Mouse (Mus musculus) MEL (cell line): ENCODE data around the gene Rnf227. TPM values are rescaled to one million over a fixed set of nuclear protein-coding genes. Genes with fewer than 3 reads are reported as not detected.
A peak's percentile ranks its signal among the peaks of the same experiment; 100 is the strongest.

Source experiments
- DNase-seq: peaks from one replicate; pipeline ENCODE4 v3.0.0; 2011; ENCODE audit warnings: low read depth, low spot score
- H3K27ac ChIP-seq: 2 replicates; pipeline ENCODE4 v1.5.1; 2012; ENCODE audit warnings: low read depth, mild to moderate bottlenecking, control low read depth, low read length, moderate library complexity; ENCODE audit not compliant: control insufficient read depth
- H3K27me3 ChIP-seq, 2 experiments: fragments of 150-350 bp in 1 of 2; sonication (generic) in 1 of 2; 2 replicates each; pipeline ENCODE4 v1.6.1; 2012; ENCODE audit warnings: low read length in 2 of 2, mild to moderate bottlenecking in 2 of 2, improper control_type of control experiment in 1 of 2, moderate library complexity in 1 of 2; ENCODE audit not compliant: insufficient read depth in 2 of 2, control insufficient read depth in 1 of 2
- H3K36me3 ChIP-seq, 2 experiments: 2 replicates each; pipeline ENCODE4 v1.6.1; 2012 to 2014; ENCODE audit warnings: low read length in 2 of 2, improper control_type of control experiment in 1 of 2, inconsistent platforms in 1 of 2, mild to moderate bottlenecking in 1 of 2; ENCODE audit not compliant: insufficient read depth in 2 of 2, control insufficient read depth in 1 of 2
- H3K4me1 ChIP-seq, 2 experiments: fragments of 150-350 bp in 1 of 2; sonication (generic) in 1 of 2; 2 replicates each; pipeline ENCODE4 v1.6.1; 2012; ENCODE audit warnings: low read length in 2 of 2, improper control_type of control experiment in 1 of 2, mild to moderate bottlenecking in 1 of 2; ENCODE audit not compliant: insufficient read depth in 2 of 2, control insufficient read depth in 1 of 2
- H3K4me3 ChIP-seq, 2 experiments: fragments of 150-350 bp in 1 of 2; sonication (generic) in 1 of 2; 2 replicates each; pipeline ENCODE4 v1.5.1; 2012; ENCODE audit warnings: low read depth in 2 of 2, low read length in 2 of 2, mild to moderate bottlenecking in 2 of 2, moderate library complexity in 2 of 2, control low read depth in 1 of 2, improper control_type of control experiment in 1 of 2; ENCODE audit not compliant: control insufficient read depth in 1 of 2, insufficient read depth in 1 of 2
- H3K79me2 ChIP-seq: 2 replicates; pipeline ENCODE4 v1.6.1; 2012; ENCODE audit warnings: mild to moderate bottlenecking, low read length, moderate library complexity; ENCODE audit not compliant: control insufficient read depth, poor library complexity, insufficient read depth
- H3K9ac ChIP-seq: 2 replicates; pipeline ENCODE4 v1.6.1; 2012; ENCODE audit warnings: low read depth, mild to moderate bottlenecking, control low read depth, low read length, moderate library complexity; ENCODE audit not compliant: control insufficient read depth, poor library complexity, severe bottlenecking
- H3K9me3 ChIP-seq: fragments of 150-350 bp; sonication (generic); replicated peaks from 2 replicates; pipeline ENCODE4 v1.6.1; 2012; ENCODE audit warnings: mild to moderate bottlenecking, low read length, improper control_type of control experiment, moderate library complexity; ENCODE audit not compliant: insufficient read depth
- CHD1 ChIP-seq: IDR thresholded peaks from 2 replicates; pipeline ENCODE4 v1.6.1; 2012; ENCODE audit warnings: low read depth, mild to moderate bottlenecking, inconsistent platforms, low read length, improper control_type of control experiment
- CTCF ChIP-seq, 3 experiments: IDR thresholded peaks in 2 of 3; conservative IDR thresholded peaks in 1 of 3; 2 replicates each; pipeline ENCODE4 v1.5.1; 2011 to 2012; ENCODE audit warnings: low read length in 3 of 3, low read depth in 2 of 3, mild to moderate bottlenecking in 2 of 3, improper control_type of control experiment in 1 of 3, inconsistent platforms in 1 of 3, mixed read lengths in 1 of 3, moderate library complexity in 1 of 3; ENCODE audit not compliant: control insufficient read depth in 1 of 3, insufficient read depth in 1 of 3, poor library complexity in 1 of 3, severe bottlenecking in 1 of 3
- ELF1 ChIP-seq: IDR thresholded peaks from 2 replicates; pipeline ENCODE4 v1.6.1; 2014; ENCODE audit warnings: low read depth, mild to moderate bottlenecking, inconsistent platforms, low read length, improper control_type of control experiment, moderate library complexity
- EP300 ChIP-seq, 2 experiments: IDR thresholded peaks; 2 replicates each; pipeline ENCODE4 v1.6.1; 2011; ENCODE audit warnings: improper control_type of control experiment in 2 of 2, low read length in 2 of 2, low read depth in 1 of 2, mild to moderate bottlenecking in 1 of 2
- ETS1 ChIP-seq: IDR thresholded peaks from 2 replicates; pipeline ENCODE4 v1.6.1; 2012; ENCODE audit warnings: low read depth, mild to moderate bottlenecking, inconsistent platforms, low read length, improper control_type of control experiment, moderate library complexity
- GABPA ChIP-seq: IDR thresholded peaks from 2 replicates; pipeline ENCODE4 v1.6.1; 2012; ENCODE audit warnings: low read depth, mild to moderate bottlenecking, inconsistent platforms, low read length, improper control_type of control experiment, moderate library complexity
- HCFC1 ChIP-seq: IDR thresholded peaks from 2 replicates; pipeline ENCODE4 v1.6.1; 2012; ENCODE audit warnings: low read depth, mild to moderate bottlenecking, inconsistent platforms, low read length, improper control_type of control experiment, moderate library complexity
- JUND ChIP-seq: IDR thresholded peaks from 2 replicates; pipeline ENCODE4 v1.6.1; 2011; ENCODE audit warnings: low read depth, mild to moderate bottlenecking, improper control_type of control experiment, low read length
- KAT2A ChIP-seq: conservative IDR thresholded peaks from 2 replicates; pipeline ENCODE4 v1.6.1; 2012; ENCODE audit warnings: low read depth, low read length, improper control_type of control experiment, inconsistent platforms
- MAX ChIP-seq: IDR thresholded peaks from 2 replicates; pipeline ENCODE4 v1.6.1; 2011; ENCODE audit warnings: low read length, improper control_type of control experiment
- MAZ ChIP-seq: IDR thresholded peaks from 2 replicates; pipeline ENCODE4 v1.6.1; 2012; ENCODE audit warnings: low read depth, mild to moderate bottlenecking, inconsistent platforms, low read length, improper control_type of control experiment
- MXI1 ChIP-seq: IDR thresholded peaks from 2 replicates; pipeline ENCODE4 v1.6.1; 2011; ENCODE audit warnings: mild to moderate bottlenecking, low read depth, low read length, improper control_type of control experiment
- NELFE ChIP-seq: IDR thresholded peaks from 2 replicates; pipeline ENCODE4 v1.6.1; 2011; ENCODE audit warnings: low read depth, low read length, improper control_type of control experiment
- POLR2AphosphoS2 ChIP-seq: IDR thresholded peaks from 2 replicates; pipeline ENCODE4 v1.6.1; 2011; ENCODE audit warnings: low read length, improper control_type of control experiment
- POLR2AphosphoS5 ChIP-seq: IDR thresholded peaks from 2 replicates; pipeline ENCODE4 v1.6.1; 2012; ENCODE audit warnings: low read depth, borderline replicate concordance, mild to moderate bottlenecking, inconsistent platforms, low read length, moderate library complexity, mixed read lengths
- RCOR1 ChIP-seq: IDR thresholded peaks from 2 replicates; pipeline ENCODE4 v1.6.1; 2012; ENCODE audit warnings: low read depth, mild to moderate bottlenecking, inconsistent platforms, low read length, improper control_type of control experiment
- SIN3A ChIP-seq: IDR thresholded peaks from 2 replicates; pipeline ENCODE4 v1.6.1; 2012; ENCODE audit warnings: low read length, improper control_type of control experiment, inconsistent platforms
- SMC3 ChIP-seq: IDR thresholded peaks from 2 replicates; pipeline ENCODE4 v1.6.1; 2011; ENCODE audit warnings: low read depth, low read length, improper control_type of control experiment
- TBP ChIP-seq: IDR thresholded peaks from 2 replicates; pipeline ENCODE4 v1.8.0; 2011; ENCODE audit warnings: low read depth, low read length, improper control_type of control experiment
- TCF12 ChIP-seq: IDR thresholded peaks from 2 replicates; pipeline ENCODE4 v1.6.1; 2014; ENCODE audit warnings: low read depth, mild to moderate bottlenecking, inconsistent platforms, low read length, improper control_type of control experiment, moderate library complexity
- USF1 ChIP-seq: IDR thresholded peaks from 2 replicates; pipeline ENCODE4 v1.6.1; 2014; ENCODE audit warnings: low read depth, mild to moderate bottlenecking, inconsistent platforms, low read length, improper control_type of control experiment, moderate library complexity
- USF2 ChIP-seq, 2 experiments: IDR thresholded peaks; 2 replicates each; pipeline ENCODE4 v1.6.1; 2011 to 2012; ENCODE audit warnings: improper control_type of control experiment in 2 of 2, low read length in 2 of 2, borderline replicate concordance in 1 of 2, inconsistent platforms in 1 of 2, low read depth in 1 of 2, mild to moderate bottlenecking in 1 of 2; ENCODE audit not compliant: insufficient read depth in 1 of 2
- ZC3H11A ChIP-seq: IDR thresholded peaks from 2 replicates; pipeline ENCODE4 v1.6.1; 2012; ENCODE audit warnings: low read depth, mild to moderate bottlenecking, inconsistent platforms, low read length, improper control_type of control experiment
- ZKSCAN1 ChIP-seq: IDR thresholded peaks from 2 replicates; pipeline ENCODE4 v1.6.1; 2012; ENCODE audit warnings: low read depth, mild to moderate bottlenecking, inconsistent platforms, low read length, improper control_type of control experiment, moderate library complexity
- ZMIZ1 ChIP-seq: IDR thresholded peaks from 2 replicates; pipeline ENCODE4 v1.6.1; 2012; ENCODE audit warnings: low read depth, mild to moderate bottlenecking, inconsistent platforms, low read length, improper control_type of control experiment, moderate library complexity
- polyA plus RNA-seq, 2 experiments: library from polyadenylated mRNA; stranded (reverse) in 1 of 2; unstranded in 1 of 2; fragments of >175 nt in 1 of 2; fragments of >200 nt in 1 of 2; gene quantifications; 2 replicates each; pipeline versions ENCODE4 v1.2.1 to v1.2.4; 2012; ENCODE audit warnings: low replicate concordance in 2 of 2, low read depth in 1 of 2; ENCODE audit not compliant: insufficient read length in 2 of 2, insufficient read depth in 1 of 2, missing spikeins in 1 of 2
- total RNA-seq: library from RNA; depleted of rRNA; stranded (reverse); fragments of 300-350 nt; gene quantifications from 2 replicates; pipeline ENCODE4 v1.2.3, GENCODE M21; 2012

Rnf227 gene
- total and polyA plus RNA-seq, 3 experiments = 11.5 to 12.4 TPM; not detected in 1

DNA sequence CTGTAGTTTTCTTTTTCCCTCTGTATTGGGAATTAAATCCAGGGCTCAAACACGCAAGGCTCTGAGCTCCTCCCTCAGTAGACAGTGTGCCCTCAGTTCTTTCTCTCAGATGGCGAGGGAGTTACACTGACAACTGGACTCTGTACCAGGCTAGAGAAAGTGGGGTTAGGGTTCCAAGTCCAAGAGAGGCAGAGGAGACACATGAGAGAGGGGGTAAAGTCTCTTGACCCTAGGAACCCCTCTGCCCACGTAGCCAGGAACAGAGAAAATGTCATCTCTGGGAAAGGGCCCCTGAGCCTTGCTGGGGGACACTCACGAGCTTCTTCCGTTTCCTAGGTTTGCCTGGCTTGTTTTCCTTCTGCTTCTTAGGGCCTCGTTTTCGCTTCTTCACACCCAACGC, 24.1 kb downstream of the Rnf227 start:
- Histone ChIP-seq H3K36me3 (no peaks in the 10 kb centered on the region; a peak in 2 of 4 replicates), H3K4me3 (no peak overlapping the region), H3K9ac (no peak overlapping the region), H3K79me2 (peaks cover 15% of the 10 kb centered on the region), H3K27ac (no peak overlapping the region), H3K27me3 (no peaks in the 10 kb centered on the region), H3K4me1 (peaks cover 0 to 15% of the 10 kb centered on the region in 2 experiments; a peak in 3 of 4 replicates), H3K9me3 (no peaks in the 10 kb centered on the region)
- no peak for TF ChIP-seq HCFC1
- no peak for TF ChIP-seq TBP
- TF ChIP-seq KAT2A = no peak
- no peak for TF ChIP-seq POLR2AphosphoS2
- TF ChIP-seq ZMIZ1 = no peak
- TF ChIP-seq MXI1 = no peak
- TF ChIP-seq MAZ = no peak
- no peak for TF ChIP-seq ZKSCAN1
- TF ChIP-seq JUND = no peak
- TF ChIP-seq SIN3A = no peak
- TF ChIP-seq NELFE = no peak
- no peak for TF ChIP-seq RCOR1
- TF ChIP-seq MAX = no peak
- no peak for TF ChIP-seq ELF1
- TF ChIP-seq POLR2AphosphoS5 = no peak
- no peak for TF ChIP-seq SMC3
- no peak for TF ChIP-seq CHD1
- TF ChIP-seq ZC3H11A = no peak
- DNase-seq = no peak

DNA sequence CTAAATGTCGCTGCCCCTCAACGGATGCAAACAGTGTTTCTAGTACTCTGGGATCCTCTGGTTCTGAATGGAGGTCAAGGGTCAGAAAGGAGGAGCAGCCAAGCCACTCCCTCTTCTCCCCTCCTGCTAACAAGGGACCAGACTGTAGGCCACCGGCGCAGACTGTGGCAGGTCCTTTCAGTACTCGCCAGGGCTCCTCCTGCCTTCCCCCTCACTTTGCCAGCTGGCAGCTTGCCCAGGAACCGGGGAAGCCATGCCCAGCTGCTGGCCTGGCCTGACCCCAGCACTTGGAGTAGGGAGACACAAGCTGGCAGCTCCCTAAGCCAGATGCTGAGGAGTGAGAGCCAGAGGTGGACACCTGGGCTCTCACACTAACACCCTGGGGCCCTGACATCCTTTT, 24.6 kb downstream of the Rnf227 start:
- peak; percentile 53 for DNase-seq
- Histone ChIP-seq H3K4me3 (no peak overlapping the region), H3K9ac (no peak overlapping the region), H3K27me3 (no peaks in the 10 kb centered on the region), H3K9me3 (no peaks in the 10 kb centered on the region), H3K36me3 (peaks cover 0 to 3% of the 10 kb centered on the region in 2 experiments; a peak in 2 of 4 replicates), H3K27ac (no peak overlapping the region), H3K79me2 (peaks cover 15% of the 10 kb centered on the region), H3K4me1 (peaks cover 3 to 15% of the 10 kb centered on the region in 2 experiments; a peak in 3 of 4 replicates)
- TF ChIP-seq TCF12 = no peak
- peak; percentile 44; the same call in 1 of the 2 replicates for TF ChIP-seq ETS1
- TF ChIP-seq CTCF (IDR thresholded peaks at IDR 0.05 in 2 of 3, conservative IDR thresholded peaks at IDR 0.05 in 1 of 3; ENCODE audit: control insufficient read depth in 1 of 3, insufficient read depth in 1 of 3, low read depth in 2 of 3, low read length in 3 of 3, poor library complexity in 1 of 3, severe bottlenecking in 1 of 3) = no peak
- no peak for TF ChIP-seq USF1
- TF ChIP-seq SMC3 = no peak
- no peak for TF ChIP-seq EP300 (IDR thresholded peaks at IDR 0.05; ENCODE audit: low read depth in 1 of 2, low read length in 2 of 2)
- no peak for TF ChIP-seq USF2 (IDR thresholded peaks at IDR 0.05; ENCODE audit: borderline replicate concordance in 1 of 2, insufficient read depth in 1 of 2, low read depth in 1 of 2, low read length in 2 of 2)
- TF ChIP-seq MXI1 = no peak
- TF ChIP-seq GABPA = no peak
